Mouse (Mus musculus) small intestine, adult 2 months (tissue): ENCODE data around the gene Fbxo22.

Source experiments
- CTCF ChIP-seq: fragments of 200-500 bp; IDR thresholded peaks from 2 replicates; pipeline ENCODE4 v1.5.1; 2012; ENCODE audit warnings: low read depth, mild to moderate bottlenecking, control low read depth, inconsistent platforms, low read length, moderate library complexity, mixed read lengths; ENCODE audit not compliant: insufficient replicate concordance, insufficient read length; ENCODE audit errors: extremely low read depth
- POLR2A ChIP-seq: fragments of 200-500 bp; IDR thresholded peaks from 2 replicates; pipeline ENCODE4 v1.6.1; 2012; ENCODE audit warnings: low read depth, mild to moderate bottlenecking, control low read depth, inconsistent platforms, low read length, moderate library complexity

DNA sequence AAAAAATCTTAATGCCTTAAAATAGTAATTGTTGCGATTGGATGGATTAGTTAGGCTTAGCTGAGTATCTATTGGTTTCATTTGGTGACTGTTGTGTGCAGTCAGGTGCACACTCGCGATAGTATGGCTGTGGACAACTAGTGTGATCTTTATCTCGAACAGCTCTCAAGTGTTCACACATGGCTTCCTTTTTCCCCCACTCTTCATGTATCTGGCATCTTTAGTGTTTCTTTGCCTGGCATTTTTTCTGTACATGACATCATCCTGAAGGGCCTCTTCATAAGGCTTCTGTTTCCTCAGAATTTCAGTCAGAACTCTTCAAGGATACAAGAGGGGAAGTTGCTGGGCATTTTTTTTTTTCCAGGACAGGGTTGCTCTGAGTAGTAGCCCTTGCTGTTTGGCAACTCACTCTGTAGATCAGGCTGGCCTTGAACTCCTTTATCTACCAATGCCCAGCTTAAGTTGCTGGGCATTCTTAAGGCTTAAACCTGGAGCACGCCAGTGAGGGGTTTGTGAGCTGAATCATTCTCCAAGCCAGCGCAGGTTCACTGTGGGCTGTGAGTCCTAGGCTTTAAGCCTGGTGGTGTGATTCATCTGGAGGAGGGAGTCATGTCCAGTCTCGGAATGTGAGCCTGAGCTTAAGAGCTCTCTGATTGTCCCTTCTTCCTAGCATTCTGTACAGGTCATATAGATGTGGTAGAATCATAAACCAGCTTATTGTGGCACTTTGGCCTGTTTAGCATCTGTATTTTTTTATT is 37.9 kb upstream of the Fbxo22 start:
- TF ChIP-seq CTCF: no peak
- TF ChIP-seq POLR2A: no peak
